Mouse (Mus musculus) G1E (cell line): Measurements from ENCODE around the gene Kcnb1.

Experiments
- CTCF ChIP-seq: IDR thresholded peaks from 2 replicates; pipeline ENCODE4 v1.5.1; 2012; ENCODE audit warnings: low read depth, low read length, inconsistent platforms, mixed read lengths
- GATA1 ChIP-seq: IDR thresholded peaks from 2 replicates; pipeline ENCODE4 v1.6.1; 2012; ENCODE audit warnings: borderline replicate concordance, low read length, inconsistent platforms, mixed read lengths
- GATA2 ChIP-seq: IDR thresholded peaks from 2 replicates; pipeline ENCODE4 v1.6.1; 2012; ENCODE audit warnings: low read depth, low read length, inconsistent platforms, borderline replicate concordance
- TAL1 ChIP-seq: conservative IDR thresholded peaks from 2 replicates; pipeline ENCODE4 v1.6.1; 2012; ENCODE audit warnings: low read depth, low read length, inconsistent platforms, mixed read lengths

- no peak for TF ChIP-seq CTCF
- TF ChIP-seq TAL1, result no peak
- no peak for TF ChIP-seq GATA2
- TF ChIP-seq GATA1, result no peak
Measured at GRCm38 (mm10) chr2:167121996-167122395, 68.0 kb downstream of the Kcnb1 start.
